Mouse (Mus musculus) embryonic facial prominence, embryonic 10.5 days (tissue): ENCODE data around the gene Sh3gl2. TPM values are rescaled to one million over a fixed set of nuclear protein-coding genes. Genes with fewer than 3 reads are reported as not detected.
A peak's percentile ranks its signal among the peaks of the same experiment; 100 is the strongest.

Experiments
- DNase-seq: peaks from one replicate; pipeline ENCODE4 v3.0.0-alpha.2; 2017; ENCODE audit warnings: low spot score
- H3K27ac ChIP-seq: fragments of 300-500 bp; sonication (generic); replicated peaks from 2 replicates; pipeline ENCODE4 v1.5.1; 2016; ENCODE audit warnings: mild to moderate bottlenecking
- H3K27me3 ChIP-seq: fragments of 300-500 bp; sonication (generic); replicated peaks from 2 replicates; pipeline ENCODE4 v1.6.1; 2016; ENCODE audit warnings: low read depth, mild to moderate bottlenecking; ENCODE audit not compliant: poor library complexity, severe bottlenecking
- H3K36me3 ChIP-seq: fragments of 300-500 bp; sonication (generic); replicated peaks from 2 replicates; pipeline ENCODE4 v1.6.1; 2016; ENCODE audit warnings: mild to moderate bottlenecking, moderate library complexity
- H3K4me1 ChIP-seq: fragments of 300-500 bp; sonication (generic); 2 replicates; pipeline ENCODE4 v1.6.1; 2016
- H3K4me3 ChIP-seq: fragments of 300-500 bp; sonication (generic); 2 replicates; pipeline ENCODE4 v1.5.1; 2016; ENCODE audit warnings: mild to moderate bottlenecking, moderate library complexity
- H3K9me3 ChIP-seq: fragments of 300-500 bp; sonication (generic); 2 replicates; pipeline ENCODE4 v1.6.1; 2016; ENCODE audit warnings: mild to moderate bottlenecking
- WGBS: fragments of 180-500 bp; shearing (Covaris S2); methylation state at CpG from one replicate; pipeline ENCODE4 v1.1.7; 2016; 5-methylcytosine and 5-hydroxymethylcytosine counted together
- polyA plus RNA-seq: library from polyadenylated mRNA; unstranded; fragments of >200 nt; fragmentation: Nextera tagmentation; extraction: Ambion mirVana; gene quantifications from 2 replicates; pipeline ENCODE4 v1.2.1, GENCODE M21; 2016

Sh3gl2 gene
- polyA plus RNA-seq, 1 experiment from 2014 or later, result 3.0 TPM

DNA sequence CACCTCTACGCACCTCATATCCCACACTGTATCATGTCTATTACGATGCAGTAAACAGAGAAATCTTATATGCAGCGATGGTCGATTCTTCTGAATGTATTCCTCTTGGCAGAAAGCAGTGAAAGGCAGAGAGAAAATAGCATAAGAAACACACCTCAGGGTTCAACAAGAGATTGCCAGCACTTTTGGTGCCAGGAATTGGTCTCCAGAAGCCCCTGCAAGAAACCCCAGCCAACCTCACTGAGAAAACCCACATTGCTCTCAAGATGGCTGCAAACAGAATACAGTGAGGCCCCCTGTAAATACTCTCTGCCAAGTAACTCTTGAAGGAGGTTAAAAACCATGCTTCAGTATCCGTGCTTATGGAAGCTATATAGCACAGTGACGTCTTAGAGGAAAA is 141.0 kb downstream of the Sh3gl2 start:
- H3K27ac ChIP-seq, result no peak overlapping the region
- DNase-seq, result no peak
- 94% methylated on average over 6 of the region's 6 CpGs for WGBS
- H3K9me3 ChIP-seq, result no peaks in the 10 kb centered on the region
- no peaks in the 10 kb centered on the region for H3K36me3 ChIP-seq
- no peaks in the 10 kb centered on the region for H3K27me3 ChIP-seq
- no peak overlapping the region for H3K4me3 ChIP-seq
- H3K4me1 ChIP-seq, result no peaks in the 10 kb centered on the region

GRCm38 (mm10) chr4:85348079-85348643 is 143.2 kb downstream of the Sh3gl2 start:
- H3K36me3 ChIP-seq, result no peaks in the 10 kb centered on the region
- WGBS, result 79% methylated on average over 8 of the region's 8 CpGs
- H3K27me3 ChIP-seq, result no peaks in the 10 kb centered on the region
- DNase-seq, result no peak
- no peak overlapping the region for H3K4me3 ChIP-seq
- H3K9me3 ChIP-seq, result no peaks in the 10 kb centered on the region
- no peak overlapping the region for H3K27ac ChIP-seq
- no peaks in the 10 kb centered on the region for H3K4me1 ChIP-seq

- H3K27ac ChIP-seq, result no peak overlapping the region
- H3K9me3 ChIP-seq, result no peaks in the 10 kb centered on the region
- no peak overlapping the region for H3K4me3 ChIP-seq
- H3K4me1 ChIP-seq, result no peaks in the 10 kb centered on the region
- DNase-seq, result no peak
- H3K36me3 ChIP-seq, result no peaks in the 10 kb centered on the region
- 90% methylated on average over 3 of the region's 3 CpGs for WGBS
- H3K27me3 ChIP-seq, result no peaks in the 10 kb centered on the region
These were observed 157.7 kb downstream of the Sh3gl2 start for GRCm38 (mm10) chr4:85362661-85363060.

DNA sequence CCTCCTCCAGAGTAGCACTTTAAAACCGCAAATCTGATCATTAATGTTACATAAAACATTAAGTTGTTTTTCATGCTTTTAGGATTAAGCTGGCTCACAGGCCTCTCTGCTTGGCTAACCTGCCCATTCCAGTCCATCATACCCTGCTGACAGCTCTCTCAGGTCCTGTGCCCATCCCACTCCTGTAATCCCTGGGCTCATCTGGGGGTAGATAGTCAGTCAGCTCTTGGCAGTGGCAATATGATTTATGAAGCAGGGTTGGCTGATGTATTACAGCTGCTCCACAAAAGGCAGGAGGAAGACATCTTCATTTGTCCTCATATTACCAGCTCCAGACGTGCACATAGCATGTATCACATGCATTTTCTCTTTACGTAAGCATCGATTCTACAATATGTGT is 158.3 kb downstream of the Sh3gl2 start:
- WGBS, result 95% methylated on average over 4 of the region's 4 CpGs
- no peak overlapping the region for H3K27ac ChIP-seq
- H3K9me3 ChIP-seq, result no peaks in the 10 kb centered on the region
- no peak overlapping the region for H3K4me3 ChIP-seq
- no peaks in the 10 kb centered on the region for H3K27me3 ChIP-seq
- H3K4me1 ChIP-seq, result no peaks in the 10 kb centered on the region
- DNase-seq, result no peak
- no peaks in the 10 kb centered on the region for H3K36me3 ChIP-seq

DNA sequence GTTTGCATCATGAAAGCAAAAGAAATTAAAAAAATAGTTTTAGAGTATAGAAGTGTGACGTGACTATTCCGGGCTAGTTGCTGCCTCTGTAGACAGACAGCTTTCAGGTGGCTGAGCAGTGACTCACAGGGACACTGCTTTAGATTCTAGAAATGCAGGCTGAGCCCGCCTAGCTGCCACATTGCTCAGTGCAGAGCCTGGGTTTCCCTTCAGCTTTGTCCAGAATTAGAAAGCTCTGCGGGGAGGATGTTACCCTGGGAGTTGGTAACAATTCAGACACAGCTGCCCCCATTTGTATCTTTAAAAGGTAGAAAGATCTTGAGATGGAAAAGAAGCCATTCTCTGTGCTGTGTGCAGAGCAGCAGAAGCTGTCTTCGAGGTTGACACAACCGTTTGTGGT is 166.1 kb downstream of the Sh3gl2 start:
- Histone ChIP-seq H3K4me3 (no peak overlapping the region), H3K36me3 (no peaks in the 10 kb centered on the region), H3K4me1 (no peaks in the 10 kb centered on the region), H3K9me3 (no peaks in the 10 kb centered on the region), H3K27me3 (no peaks in the 10 kb centered on the region), H3K27ac (no peak overlapping the region)
- WGBS, result 71% methylated on average over 6 of the region's 6 CpGs
- DNase-seq, result no peak

DNA sequence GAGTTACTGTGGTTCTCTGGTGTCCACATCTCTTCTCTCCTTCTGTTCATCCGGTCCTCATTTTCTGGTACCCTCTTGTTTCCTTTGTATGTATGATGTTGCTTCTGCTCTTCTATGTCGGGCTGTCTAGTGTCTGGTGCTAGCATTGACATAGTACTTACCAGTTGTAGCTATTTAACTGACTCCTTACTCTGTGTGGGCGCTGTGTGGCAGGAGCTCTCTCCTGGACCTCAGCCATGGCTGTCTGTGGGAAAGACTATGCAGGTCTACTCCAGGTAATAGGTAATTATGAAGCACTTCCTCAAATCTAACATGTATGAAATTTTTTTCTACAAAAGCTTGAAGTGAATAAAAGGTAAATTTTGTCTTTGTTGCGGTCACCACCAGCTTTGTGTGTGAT is 169.9 kb downstream of the Sh3gl2 start:
- Histone ChIP-seq H3K27ac (no peak overlapping the region), H3K36me3 (no peaks in the 10 kb centered on the region), H3K27me3 (no peaks in the 10 kb centered on the region), H3K4me1 (no peaks in the 10 kb centered on the region), H3K9me3 (no peaks in the 10 kb centered on the region), H3K4me3 (no peak overlapping the region)
- 88% methylated on average over 4 of the region's 4 CpGs for WGBS
- DNase-seq, result no peak

DNA sequence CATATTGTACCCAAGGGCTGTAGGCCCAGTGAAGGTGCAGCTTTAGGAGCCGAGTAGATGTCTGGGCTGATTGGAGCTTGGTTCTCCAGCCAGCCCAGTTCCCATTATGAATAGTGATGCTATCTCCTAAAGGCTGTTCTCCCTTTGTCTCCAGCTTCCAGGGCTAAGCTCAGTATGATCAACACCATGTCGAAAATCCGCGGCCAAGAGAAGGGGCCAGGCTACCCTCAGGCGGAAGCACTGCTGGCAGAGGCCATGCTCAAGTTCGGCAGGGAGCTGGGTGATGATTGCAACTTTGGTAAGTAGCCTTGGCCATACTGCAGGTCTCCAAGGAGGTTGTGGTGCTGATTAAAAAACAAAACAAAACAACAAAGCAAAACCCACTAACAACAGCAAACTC is 171.3 kb downstream of the Sh3gl2 start:
- Histone ChIP-seq H3K4me3 (no peak overlapping the region), H3K27me3 (no peaks in the 10 kb centered on the region), H3K27ac (no peak overlapping the region), H3K4me1 (no peaks in the 10 kb centered on the region), H3K36me3 (no peaks in the 10 kb centered on the region), H3K9me3 (no peaks in the 10 kb centered on the region)
- DNase-seq, result no peak
- 87% methylated on average over 6 of the region's 6 CpGs for WGBS

DNA sequence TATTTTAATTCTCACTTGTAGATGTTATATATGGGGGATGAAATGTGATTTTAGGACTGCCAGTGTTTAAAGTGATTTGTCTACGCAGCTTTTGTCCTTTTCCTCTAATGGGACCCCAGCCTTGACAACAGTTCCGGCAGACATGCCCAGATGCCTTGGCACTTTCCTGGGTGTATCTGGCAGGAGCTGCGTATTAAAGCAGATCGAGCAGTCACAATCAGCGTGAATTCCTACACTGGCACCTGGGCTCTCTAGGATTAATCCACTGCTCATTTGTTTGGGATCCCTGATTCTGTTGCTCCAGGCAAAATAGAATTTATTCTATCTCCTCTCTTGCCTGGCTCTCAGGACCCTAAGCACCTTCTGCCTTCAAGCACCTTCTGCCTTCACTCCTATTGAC is 171.7 kb downstream of the Sh3gl2 start:
- no peaks in the 10 kb centered on the region for H3K27me3 ChIP-seq
- H3K4me3 ChIP-seq, result no peak overlapping the region
- H3K36me3 ChIP-seq, result no peaks in the 10 kb centered on the region
- H3K27ac ChIP-seq, result no peak overlapping the region
- no peaks in the 10 kb centered on the region for H3K4me1 ChIP-seq
- no peaks in the 10 kb centered on the region for H3K9me3 ChIP-seq
- WGBS, result 90% methylated on average over 5 of the region's 5 CpGs
- DNase-seq, result no peak

GRCm38 (mm10) chr4:85385241-85385640 is 180.3 kb downstream of the Sh3gl2 start:
- 87% methylated on average over 5 of the region's 5 CpGs for WGBS
- no peak for DNase-seq

DNA sequence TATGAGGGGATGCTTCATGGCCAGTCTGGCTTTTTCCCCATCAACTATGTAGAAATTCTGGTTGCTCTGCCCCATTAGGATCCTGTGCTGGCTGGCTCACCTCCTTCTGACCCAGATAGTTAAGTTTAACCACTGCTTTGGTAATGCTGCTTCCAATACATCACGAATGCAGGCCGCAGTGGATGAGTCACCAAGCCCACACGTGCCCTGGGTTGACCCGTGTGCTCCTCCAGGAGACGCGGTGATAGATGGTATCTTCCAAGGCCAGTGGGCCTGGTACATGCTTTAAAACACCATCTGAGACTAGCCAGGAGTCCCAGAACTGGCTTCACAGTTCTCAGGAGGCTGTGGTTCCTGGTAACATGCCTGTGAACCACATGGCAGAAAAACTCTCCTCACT is 182.8 kb downstream of the Sh3gl2 start:
- WGBS, result 96% methylated on average over 6 of the region's 6 CpGs
- DNase-seq, result no peak
- H3K9me3 ChIP-seq, result no peaks in the 10 kb centered on the region
- H3K36me3 ChIP-seq, result no peaks in the 10 kb centered on the region
- no peak overlapping the region for H3K27ac ChIP-seq
- no peak overlapping the region for H3K4me3 ChIP-seq
- H3K4me1 ChIP-seq, result no peaks in the 10 kb centered on the region
- H3K27me3 ChIP-seq, result no peaks in the 10 kb centered on the region

More at GRCm38 (mm10) chr4:85385241-85385640, 180.3 kb downstream of the Sh3gl2 start:
- Histone ChIP-seq H3K36me3 (no peaks in the 10 kb centered on the region), H3K4me1 (no peaks in the 10 kb centered on the region), H3K27me3 (no peaks in the 10 kb centered on the region), H3K27ac (no peak overlapping the region), H3K9me3 (no peaks in the 10 kb centered on the region), H3K4me3 (no peak overlapping the region)

GRCm38 (mm10) chr4:85391795-85392194 is 186.9 kb downstream of the Sh3gl2 start:
- H3K27ac ChIP-seq, result no peak overlapping the region
- no peaks in the 10 kb centered on the region for H3K4me1 ChIP-seq
- 63% methylated on average over 1 of the region's 1 CpGs for WGBS
- H3K36me3 ChIP-seq, result no peaks in the 10 kb centered on the region
- DNase-seq, result no peak
- H3K4me3 ChIP-seq, result no peak overlapping the region
- no peaks in the 10 kb centered on the region for H3K9me3 ChIP-seq
- H3K27me3 ChIP-seq, result no peaks in the 10 kb centered on the region

GRCm38 (mm10) chr4:85398765-85399164 is 193.8 kb downstream of the Sh3gl2 start:
- no peak overlapping the region for H3K27ac ChIP-seq
- no peaks in the 10 kb centered on the region for H3K4me1 ChIP-seq
- DNase-seq, result no peak
- 77% methylated on average over 8 of the region's 8 CpGs for WGBS
- no peaks in the 10 kb centered on the region for H3K27me3 ChIP-seq
- H3K9me3 ChIP-seq, result no peaks in the 10 kb centered on the region
- H3K4me3 ChIP-seq, result no peak overlapping the region
- no peaks in the 10 kb centered on the region for H3K36me3 ChIP-seq

- no peak overlapping the region for H3K27ac ChIP-seq
- no peaks in the 10 kb centered on the region; the same call in 1 of the 2 replicates for H3K4me1 ChIP-seq
- H3K9me3 ChIP-seq, result no peaks in the 10 kb centered on the region
- no peak overlapping the region for H3K4me3 ChIP-seq
- H3K27me3 ChIP-seq, result no peaks in the 10 kb centered on the region
- H3K36me3 ChIP-seq, result no peaks in the 10 kb centered on the region
- DNase-seq, result peak; percentile 77
- WGBS, result 46% methylated on average over 4 of the region's 4 CpGs
These were observed 197.9 kb downstream of the Sh3gl2 start for GRCm38 (mm10) chr4:85402823-85403222.
